Mouse (Mus musculus): Measurements from ENCODE around the gene Arl2bp.

Arl2bp gene

DNA sequence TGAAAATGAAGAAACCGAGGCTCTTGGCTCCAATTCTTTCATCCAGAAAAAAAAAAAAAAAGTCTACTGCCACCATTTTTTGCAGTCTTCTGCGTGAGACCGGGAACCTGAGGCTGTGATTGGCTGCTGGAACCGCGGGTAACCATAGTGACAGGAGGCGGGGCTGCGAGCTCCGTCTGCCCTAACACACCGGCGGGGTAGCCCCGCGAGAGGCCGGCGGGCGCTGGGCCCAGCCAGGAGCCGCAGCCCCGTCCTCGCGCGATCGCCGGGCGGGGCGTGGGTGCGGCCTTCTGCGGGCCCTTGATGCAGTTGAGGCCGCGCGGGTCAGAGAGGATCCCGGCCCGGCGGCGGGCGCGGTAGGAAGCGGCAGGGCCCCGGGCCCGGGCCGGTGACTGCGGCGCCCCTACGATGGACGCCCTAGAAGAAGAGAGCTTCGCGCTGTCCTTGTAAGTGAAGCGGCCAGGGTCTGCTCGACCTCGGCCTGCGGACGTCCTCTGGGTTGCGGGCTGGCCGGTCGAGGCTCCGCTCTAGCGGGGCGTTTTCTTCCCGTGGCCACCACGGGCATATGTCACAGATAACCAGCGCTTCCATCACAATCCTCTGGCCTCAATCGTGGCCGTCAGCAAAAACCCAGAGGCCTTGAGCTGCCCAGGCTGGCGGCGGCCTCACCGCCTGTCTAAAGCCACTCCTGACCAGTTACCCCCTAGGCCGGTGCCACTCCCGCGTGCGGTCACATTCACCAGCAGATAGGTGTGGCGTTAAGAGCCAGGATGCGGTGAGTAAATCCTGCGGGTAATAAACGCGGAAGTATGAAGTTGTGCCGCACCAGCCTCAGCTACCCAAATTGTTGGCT, at the start of gene Arl2bp:
TSS of gene Arl2bp (plus strand) at position 145 of the 853 bp plus-strand sequence.
- DNase-seq (ENCODE audit: low read depth, low spot score): peak; percentile 95

DNA sequence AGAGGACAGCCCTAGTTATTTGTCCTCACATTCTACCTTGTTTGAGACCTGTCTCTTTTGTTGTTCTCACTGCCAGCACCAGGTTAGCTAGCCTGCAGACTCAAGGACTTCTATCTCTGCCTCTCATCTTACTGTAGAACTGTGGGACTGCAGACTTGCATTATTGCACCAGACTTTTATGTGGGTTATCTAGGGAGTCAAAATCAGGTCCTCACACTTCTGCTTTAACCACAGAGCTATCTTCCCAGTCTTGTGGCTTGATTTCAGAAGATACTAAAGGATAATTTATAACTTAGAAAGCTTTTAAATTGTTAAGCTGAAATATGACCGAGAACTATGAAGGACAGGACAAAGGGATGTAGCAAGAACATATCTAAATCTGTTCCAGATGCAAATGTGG, 41.5 kb upstream of the Arl2bp start:
- no peak for DNase-seq (ENCODE audit: low read depth, low spot score)

GRCm38 (mm10) chr8:94633564-94634194, 32.7 kb upstream of the Arl2bp start:
- no peak for DNase-seq (ENCODE audit: low read depth, low spot score)

DNA sequence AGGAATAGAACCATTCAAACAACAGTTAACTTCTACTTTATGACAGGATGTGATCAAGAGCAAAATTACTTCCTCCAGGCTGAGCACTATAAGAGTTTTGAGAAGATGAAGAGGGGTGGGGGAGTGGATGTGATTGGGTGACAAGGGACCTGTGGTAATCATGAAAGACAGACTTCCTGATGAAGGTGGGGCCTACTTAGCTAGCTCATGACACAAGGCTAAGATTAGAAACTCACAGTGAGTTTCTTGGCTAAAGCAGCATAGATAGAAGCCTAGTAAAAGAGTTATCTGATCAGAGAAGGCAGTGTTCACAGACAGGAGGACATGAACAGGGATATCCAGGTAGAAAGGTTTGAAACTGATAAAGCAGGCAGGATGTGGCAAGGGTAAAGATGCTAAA, 32.2 kb upstream of the Arl2bp start:
- DNase-seq (ENCODE audit: low read depth, low spot score): no peak

DNA sequence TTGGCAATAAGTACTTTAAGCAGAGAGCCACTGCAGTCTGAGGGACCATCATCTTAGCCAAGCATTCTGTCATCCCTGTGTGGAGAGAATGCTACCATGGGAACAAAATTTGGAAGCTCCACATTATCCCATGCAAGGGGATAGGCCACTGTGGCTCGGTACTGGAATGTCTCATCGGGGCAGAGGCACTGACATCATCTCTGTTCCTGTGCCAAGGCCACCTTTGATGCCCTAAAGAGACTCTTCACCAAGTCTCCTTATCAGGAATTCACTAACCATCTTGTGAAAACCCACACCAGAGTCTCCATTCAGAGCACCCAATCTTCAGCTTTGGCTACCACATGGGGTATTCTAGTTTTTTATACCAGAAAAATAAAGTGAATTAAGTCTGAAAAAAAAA, 25.2 kb upstream of the Arl2bp start:
- DNase-seq (ENCODE audit: low read depth, low spot score): no peak

DNA sequence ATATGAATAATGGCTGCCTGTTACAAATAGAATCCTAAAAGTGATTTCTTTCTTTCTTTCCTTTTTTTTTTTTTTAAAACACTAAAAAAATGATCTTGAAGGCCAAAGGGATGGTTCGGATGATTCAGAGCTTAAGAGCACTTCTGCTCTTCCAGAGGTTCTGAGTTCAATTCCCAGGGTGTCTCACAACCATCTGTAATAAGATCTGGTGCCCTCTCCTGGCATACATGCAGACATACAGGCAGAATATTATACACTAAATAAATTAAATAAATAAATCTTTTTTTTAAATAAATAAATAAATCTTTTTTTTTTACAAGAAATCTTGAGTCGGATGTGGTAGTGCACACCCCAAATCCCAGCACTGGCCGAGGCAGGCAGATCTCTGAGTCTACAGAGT, 24.5 kb upstream of the Arl2bp start:
- DNase-seq (ENCODE audit: low read depth, low spot score): no peak

DNA sequence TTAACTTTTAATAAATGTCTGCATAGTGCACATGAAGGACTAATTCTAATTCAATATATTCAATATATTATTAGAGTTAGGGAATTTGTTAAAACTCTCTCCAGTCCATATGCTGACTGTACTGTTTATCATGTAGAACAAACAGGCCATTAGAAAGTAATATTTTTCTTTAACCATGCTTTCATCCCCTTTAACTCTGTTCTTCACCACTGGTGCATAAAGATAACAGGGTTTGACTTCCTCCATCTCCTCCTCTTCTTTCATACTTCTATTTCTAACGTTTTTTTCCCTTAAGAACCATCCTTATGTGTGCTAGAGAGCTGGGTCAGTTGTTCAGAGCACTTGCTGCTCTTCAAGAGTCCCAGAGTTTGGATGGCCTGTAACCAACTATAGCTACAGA, 21.2 kb upstream of the Arl2bp start:
- DNase-seq (ENCODE audit: low read depth, low spot score): no peak

DNA sequence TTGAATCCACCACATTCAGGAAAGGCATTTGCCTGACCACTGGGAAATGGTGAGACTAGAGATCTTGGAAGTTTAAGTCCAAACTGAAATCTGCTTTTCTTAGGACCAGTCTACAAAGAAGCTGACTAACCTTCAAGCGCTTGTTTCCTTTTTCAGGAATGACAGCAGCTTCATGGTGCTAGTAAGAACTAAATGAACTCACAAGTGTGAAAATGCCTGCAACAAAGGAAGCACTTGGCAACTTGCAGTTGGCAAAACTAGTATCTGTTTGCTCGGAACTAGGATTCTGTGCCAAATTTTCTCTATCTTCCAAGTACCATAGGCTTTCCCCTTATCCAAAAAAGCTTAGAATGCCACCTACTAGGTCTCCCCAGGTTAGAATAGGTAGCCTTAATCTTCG, 20.2 kb upstream of the Arl2bp start:
- DNase-seq (ENCODE audit: low read depth, low spot score): no peak

DNA sequence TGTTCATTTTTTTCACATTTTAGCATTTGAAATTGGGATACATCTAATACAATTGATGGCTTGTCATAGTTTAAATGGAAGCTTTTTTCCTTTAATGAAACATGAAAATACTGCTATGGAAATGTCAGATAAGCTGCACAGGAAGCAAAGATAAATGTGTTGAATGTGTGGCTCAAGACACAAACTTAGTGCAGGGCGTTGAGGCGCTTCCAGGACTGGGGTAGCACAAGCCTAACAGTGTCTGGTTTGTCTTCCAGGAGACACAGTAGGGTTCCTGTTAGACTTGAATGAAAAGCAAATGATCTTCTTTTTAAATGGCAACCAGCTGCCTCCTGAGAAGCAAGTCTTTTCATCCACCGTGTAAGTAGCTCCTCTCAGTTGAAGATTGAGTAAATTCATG, 16.9 kb upstream of the Arl2bp start:
- peak; percentile 27 for DNase-seq (ENCODE audit: low read depth, low spot score)

- no peak for DNase-seq (ENCODE audit: low read depth, low spot score)
Observed at GRCm38 (mm10) chr8:94652951-94653350, 13.4 kb upstream of the Arl2bp start.

GRCm38 (mm10) chr8:94654994-94655393, 11.4 kb upstream of the Arl2bp start:
- DNase-seq (ENCODE audit: low read depth, low spot score): no peak

DNA sequence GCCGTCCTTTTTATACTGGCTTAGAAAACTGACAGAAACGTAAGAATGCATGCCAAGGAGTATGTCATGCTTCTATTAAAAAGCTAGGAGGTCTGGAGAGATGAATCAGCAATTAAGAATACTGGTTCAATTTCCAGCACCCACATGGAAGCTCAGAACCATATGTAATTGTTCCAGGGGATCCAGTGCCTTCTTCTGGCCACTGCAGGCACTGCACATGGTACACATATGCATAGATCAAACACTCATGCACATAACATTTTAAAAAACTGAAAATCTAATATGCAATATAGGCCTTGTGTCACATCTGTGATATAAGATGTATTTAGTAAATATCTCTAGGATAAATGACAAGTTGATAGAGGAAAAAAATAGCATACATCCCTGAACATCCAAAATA, 8.4 kb upstream of the Arl2bp start:
- DNase-seq (ENCODE audit: low read depth, low spot score): no peak

- DNase-seq (ENCODE audit: low read depth, low spot score): no peak
Observed at GRCm38 (mm10) chr8:94660418-94660817, 6.0 kb upstream of the Arl2bp start.

DNA sequence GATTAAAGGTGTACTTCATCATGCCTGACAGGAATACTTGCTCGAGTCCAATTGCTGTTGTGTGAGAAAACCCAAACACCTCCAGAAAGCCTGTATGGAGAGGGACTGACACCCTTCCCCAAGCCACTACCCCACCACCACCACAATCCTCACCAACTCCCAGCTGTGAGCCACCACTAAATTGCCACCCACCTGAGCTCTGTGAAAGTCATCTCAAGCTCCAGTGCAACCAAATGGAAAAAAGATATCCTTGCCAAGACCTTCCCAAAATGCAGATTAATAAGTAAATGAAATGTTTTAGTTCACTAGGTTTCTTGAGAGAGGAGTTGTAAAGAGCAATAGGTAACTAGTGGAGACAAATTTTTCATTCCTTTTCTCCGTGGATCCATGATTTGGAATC, 1.7 kb upstream of the Arl2bp start:
- DNase-seq (ENCODE audit: low read depth, low spot score): no peak

DNA sequence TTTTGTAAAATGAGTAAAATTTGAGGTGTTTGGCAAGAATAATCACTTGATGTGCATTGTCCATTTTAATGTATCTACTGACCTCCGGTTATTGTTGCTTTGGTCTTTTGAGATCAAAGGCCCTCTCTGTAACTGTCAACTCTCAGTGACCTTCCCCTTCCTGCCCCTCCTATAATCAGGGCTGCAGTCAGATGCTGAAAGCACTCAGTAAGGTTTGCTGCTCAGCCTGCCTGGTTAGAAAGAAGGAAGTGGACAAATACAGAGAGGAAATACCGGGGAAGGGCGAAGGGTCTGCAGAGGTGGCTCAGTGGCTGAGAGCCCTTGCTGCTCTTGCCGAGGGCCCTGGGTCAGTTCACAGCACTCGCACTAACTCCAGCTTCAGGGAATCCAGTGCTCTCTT, 8.0 kb downstream of the Arl2bp start:
- DNase-seq (ENCODE audit: low read depth, low spot score): no peak

DNA sequence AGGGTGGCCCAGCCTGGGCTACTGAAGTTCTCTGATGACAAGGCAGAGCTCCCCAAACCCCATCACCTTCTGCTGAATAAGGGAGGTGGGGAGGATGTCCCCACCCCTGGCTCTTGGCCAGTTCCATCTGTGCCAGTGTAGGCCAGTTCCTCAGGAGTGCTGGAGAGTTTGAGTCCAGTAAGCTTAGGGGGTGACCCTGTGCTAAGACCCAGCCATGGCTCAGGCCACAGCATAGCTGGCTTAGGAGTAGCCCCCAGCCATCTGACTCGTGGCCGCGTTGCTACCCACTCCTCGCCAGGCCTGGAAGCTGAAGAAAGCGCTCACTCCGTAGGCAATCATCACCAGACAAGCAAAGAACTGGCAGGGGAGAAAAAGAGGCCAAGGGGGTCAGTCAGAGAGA, 9.5 kb downstream of the Arl2bp start:
- DNase-seq (ENCODE audit: low read depth, low spot score): no peak

- DNase-seq (ENCODE audit: low read depth, low spot score): no peak
Observed at GRCm38 (mm10) chr8:94678582-94678981, 12.2 kb downstream of the Arl2bp start.

GRCm38 (mm10) chr8:94680414-94680813, 14.0 kb downstream of the Arl2bp start:
- DNase-seq (ENCODE audit: low read depth, low spot score): peak; percentile 52

DNA sequence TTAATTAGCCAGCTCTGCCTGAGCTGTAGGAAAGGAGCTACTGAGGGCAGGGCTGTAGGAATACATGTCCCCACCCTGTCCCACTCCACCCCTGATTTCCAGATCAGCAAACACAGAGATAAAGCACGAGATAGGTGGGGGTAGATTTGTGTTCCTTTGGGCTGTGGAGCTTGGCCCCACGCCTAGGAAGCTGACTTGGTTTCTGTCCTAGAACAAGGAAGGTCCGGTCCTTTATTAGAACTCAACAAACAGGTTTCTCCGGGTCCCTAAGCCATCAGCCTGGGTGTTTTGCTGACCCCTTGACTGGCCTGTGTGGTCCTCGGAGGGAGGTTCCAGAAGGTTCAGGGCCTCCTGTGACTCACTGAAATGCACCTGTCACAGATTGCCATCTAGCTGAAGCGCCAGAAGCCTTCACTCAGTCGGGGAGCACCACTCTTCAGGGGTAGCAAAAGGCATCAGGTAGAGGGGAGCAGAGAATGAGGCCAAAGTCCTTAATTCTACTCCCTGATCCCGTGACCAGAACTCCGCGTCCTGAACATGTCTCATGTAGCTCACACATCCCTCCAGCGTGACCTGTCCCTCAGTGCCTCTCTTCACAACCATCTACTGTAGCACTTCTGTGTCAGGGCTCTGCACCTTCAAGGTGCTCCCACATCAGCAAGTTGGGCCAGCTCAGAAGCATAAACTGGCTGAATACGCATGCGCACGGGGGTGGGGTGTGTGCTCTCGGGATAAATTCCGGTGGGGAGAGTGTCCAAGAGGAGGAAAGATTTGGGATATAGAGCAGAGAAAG, 16.5 kb downstream of the Arl2bp start:
- DNase-seq (ENCODE audit: low read depth, low spot score): no peak

GRCm38 (mm10) chr8:94684287-94684686, 17.9 kb downstream of the Arl2bp start:
- DNase-seq (ENCODE audit: low read depth, low spot score): no peak

GRCm38 (mm10) chr8:94685953-94686352, 19.6 kb downstream of the Arl2bp start:
- DNase-seq (ENCODE audit: low read depth, low spot score): no peak

GRCm38 (mm10) chr8:94694701-94695100, 28.3 kb downstream of the Arl2bp start:
- peak; percentile 25 for DNase-seq (ENCODE audit: low read depth, low spot score)
